Mouse (Mus musculus): ENCODE measurements at regions not wholly inside any gene's neighbourhood (a gene's known extent, or its start where the extent isn't known, plus 50 kb on each side); places are given as distances from the start of the nearest gene placed in this dataset.

DNA sequence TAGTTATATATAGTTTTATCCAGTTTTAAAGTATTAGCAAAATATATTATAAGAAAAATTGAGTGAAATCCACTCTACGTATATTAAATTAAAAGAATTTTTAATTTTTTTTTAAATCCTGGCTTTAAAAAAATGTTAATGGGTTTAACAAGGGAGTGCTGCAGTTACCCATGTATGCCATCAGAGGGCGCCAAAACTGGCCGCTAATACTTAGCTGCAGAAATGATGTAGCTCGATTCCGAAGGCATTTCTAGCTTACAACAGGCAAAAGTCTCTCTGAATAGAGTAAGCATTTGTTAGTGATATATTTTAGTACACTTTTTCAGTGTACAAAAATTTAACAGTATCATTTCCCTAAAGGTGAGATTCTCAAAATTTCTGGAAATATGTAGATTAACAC, 73.1 kb downstream of the Olfr444 start:
- peak; percentile 29 for DNase-seq

Data from retina, postnatal 1 day (tissue).